Mouse (Mus musculus) stomach, embryonic 14.5 days (tissue): ENCODE results near the gene Cdkn2a. TPM values are rescaled to one million over a fixed set of nuclear protein-coding genes. Genes with fewer than 3 reads are reported as not detected.

ENCODE experiments used
- ATAC-seq: fragments of 200-750 bp; cut with Nextera tagmentation; 2 replicates; pipeline ENCODE4 v1.8.0; 2017; ENCODE audit warnings: low read depth, moderate TSS enrichment; ENCODE audit not compliant: insufficient number of reproducible peaks, insufficient read depth, low FRiP score
- H3K27ac ChIP-seq: fragments of 300-500 bp; sonication (generic); 2 replicates; pipeline ENCODE4 v1.5.1; 2014; ENCODE audit warnings: mild to moderate bottlenecking, low read length, moderate library complexity, mixed read lengths
- H3K27me3 ChIP-seq: fragments of 300-500 bp; sonication (generic); 2 replicates; pipeline ENCODE4 v1.6.1; 2014; ENCODE audit warnings: low read length, control low read depth, mixed read lengths; ENCODE audit not compliant: control insufficient read depth, insufficient read depth
- H3K36me3 ChIP-seq: fragments of 300-500 bp; sonication (generic); 2 replicates; pipeline ENCODE4 v1.6.1; 2014; ENCODE audit warnings: mild to moderate bottlenecking, control low read depth, low read length, moderate library complexity, mixed read lengths; ENCODE audit not compliant: control insufficient read depth, insufficient read depth
- H3K4me1 ChIP-seq: fragments of 300-500 bp; sonication (generic); 2 replicates; pipeline ENCODE4 v1.6.1; 2014; ENCODE audit warnings: low read length, control low read depth, mixed read lengths; ENCODE audit not compliant: control insufficient read depth, insufficient read depth
- H3K4me2 ChIP-seq: fragments of 300-500 bp; sonication (generic); replicated peaks from 2 replicates; pipeline ENCODE4 v1.6.1; 2014; ENCODE audit warnings: low read depth, low read length, control low read depth
- H3K4me3 ChIP-seq: fragments of 300-500 bp; sonication (generic); 2 replicates; pipeline ENCODE4 v1.5.1; 2014; ENCODE audit warnings: low read depth, low read length, control low read depth
- H3K9ac ChIP-seq: fragments of 300-500 bp; sonication (generic); replicated peaks from 2 replicates; pipeline ENCODE4 v1.6.1; 2014; ENCODE audit warnings: low read depth, mild to moderate bottlenecking, control low read depth, low read length, moderate library complexity, mixed read lengths
- H3K9me3 ChIP-seq: fragments of 300-500 bp; sonication (generic); 2 replicates; pipeline ENCODE4 v1.6.1; 2016; ENCODE audit warnings: low read depth, low read length, control low read depth; ENCODE audit not compliant: control insufficient read depth
- WGBS: fragments of 180-500 bp; shearing (Covaris S2); extraction: QIAGEN DNeasy Blood & Tissue Kit; methylation state at CpG from one replicate; pipeline ENCODE4 v1.1.7; 2014; 5-methylcytosine and 5-hydroxymethylcytosine counted together
- polyA plus RNA-seq: library from polyadenylated mRNA; unstranded; fragments of >200 nt; fragmentation: Nextera tagmentation; extraction: Ambion mirVana; gene quantifications from 2 replicates; pipeline ENCODE4 v1.2.1, GENCODE M21; 2014

The Cdkn2a gene
- polyA plus RNA-seq, 1 experiment from 2014 or later = not detected

GRCm38 (mm10) chr4:89285688-89286087 lies 8.8 kb downstream of the Cdkn2a start:
- Histone ChIP-seq H3K9me3 (no peaks in the 10 kb centered on the region), H3K4me1 (no peaks in the 10 kb centered on the region), H3K36me3 (no peaks in the 10 kb centered on the region), H3K27me3 (peaks cover 62% of the 10 kb centered on the region), H3K27ac (no peak overlapping the region), H3K4me3 (no peak overlapping the region), H3K4me2 (no peak overlapping the region), H3K9ac (no peak overlapping the region)
- ATAC-seq = no peak
- WGBS = 37% methylated on average over 7 of the region's 7 CpGs

- no peak overlapping the region for H3K27ac ChIP-seq
- H3K9me3 ChIP-seq = no peaks in the 10 kb centered on the region
- no peak overlapping the region for H3K4me3 ChIP-seq
- H3K9ac ChIP-seq = no peak overlapping the region
- 2% methylated on average over 12 of the region's 12 CpGs for WGBS
- no peak for ATAC-seq
- no peaks in the 10 kb centered on the region for H3K36me3 ChIP-seq
- H3K4me1 ChIP-seq = no peaks in the 10 kb centered on the region
- no peak overlapping the region for H3K4me2 ChIP-seq
- H3K27me3 ChIP-seq = peaks cover 60% of the 10 kb centered on the region
Observed at GRCm38 (mm10) chr4:89282661-89283060, 11.8 kb downstream of the Cdkn2a start.

- no peaks in the 10 kb centered on the region for H3K4me1 ChIP-seq
- no peak overlapping the region; the same call in 1 of the 2 replicates for H3K4me3 ChIP-seq
- H3K9ac ChIP-seq = no peak overlapping the region
- H3K27ac ChIP-seq = no peak overlapping the region
- H3K36me3 ChIP-seq = no peaks in the 10 kb centered on the region
- H3K9me3 ChIP-seq = no peaks in the 10 kb centered on the region
- ATAC-seq = peak; percentile 72
- under 1% methylated on average over 25 of the region's 25 CpGs for WGBS
- H3K27me3 ChIP-seq = peaks cover 65% of the 10 kb centered on the region
- H3K4me2 ChIP-seq = no peak overlapping the region
Observed at GRCm38 (mm10) chr4:89282036-89282566, 12.4 kb downstream of the Cdkn2a start.

- Histone ChIP-seq H3K27ac (no peak overlapping the region), H3K9ac (no peak overlapping the region), H3K4me2 (no peak overlapping the region), H3K4me3 (no peak overlapping the region), H3K27me3 (peaks cover 68% of the 10 kb centered on the region), H3K36me3 (no peaks in the 10 kb centered on the region), H3K4me1 (no peaks in the 10 kb centered on the region), H3K9me3 (no peaks in the 10 kb centered on the region)
- WGBS = 5% methylated on average over 7 of the region's 7 CpGs
- no peak for ATAC-seq
Observed at GRCm38 (mm10) chr4:89281236-89281635, 13.2 kb downstream of the Cdkn2a start.

GRCm38 (mm10) chr4:89279641-89280040 lies 14.8 kb downstream of the Cdkn2a start:
- H3K4me3 ChIP-seq = no peak overlapping the region
- H3K27me3 ChIP-seq = peaks cover 79% of the 10 kb centered on the region
- H3K36me3 ChIP-seq = no peaks in the 10 kb centered on the region
- 2% methylated on average over 2 of the region's 2 CpGs for WGBS
- no peak for ATAC-seq
- no peaks in the 10 kb centered on the region for H3K4me1 ChIP-seq
- no peak overlapping the region for H3K27ac ChIP-seq
- no peaks in the 10 kb centered on the region for H3K9me3 ChIP-seq
- H3K4me2 ChIP-seq = no peak overlapping the region
- no peak overlapping the region for H3K9ac ChIP-seq

GRCm38 (mm10) chr4:89277381-89277940 lies 17.0 kb downstream of the Cdkn2a start:
- ATAC-seq = no peak
- 4% methylated on average over 5 of the region's 5 CpGs for WGBS

GRCm38 (mm10) chr4:89276669-89277219 lies 17.7 kb downstream of the Cdkn2a start:
- Histone ChIP-seq H3K36me3 (no peaks in the 10 kb centered on the region), H3K27me3 (peaks cover 76% of the 10 kb centered on the region), H3K9me3 (no peaks in the 10 kb centered on the region), H3K27ac (no peak overlapping the region), H3K4me1 (no peaks in the 10 kb centered on the region), H3K4me2 (no peak overlapping the region), H3K9ac (no peak overlapping the region), H3K4me3 (no peak overlapping the region)
- 0% methylated on average over 37 of the region's 37 CpGs for WGBS
- no peak for ATAC-seq

More at GRCm38 (mm10) chr4:89277381-89277940, 17.0 kb downstream of the Cdkn2a start:
- no peaks in the 10 kb centered on the region for H3K36me3 ChIP-seq
- no peaks in the 10 kb centered on the region for H3K4me1 ChIP-seq
- H3K27ac ChIP-seq = no peak overlapping the region
- H3K27me3 ChIP-seq = peaks cover 76% of the 10 kb centered on the region
- no peak overlapping the region for H3K4me3 ChIP-seq
- no peaks in the 10 kb centered on the region for H3K9me3 ChIP-seq
- no peak overlapping the region for H3K4me2 ChIP-seq
- H3K9ac ChIP-seq = no peak overlapping the region

- no peaks in the 10 kb centered on the region for H3K9me3 ChIP-seq
- peaks cover 75% of the 10 kb centered on the region for H3K27me3 ChIP-seq
- 3% methylated on average over 25 of the region's 25 CpGs for WGBS
Observed at GRCm38 (mm10) chr4:89275811-89276584, 18.5 kb downstream of the Cdkn2a start.

More at GRCm38 (mm10) chr4:89275811-89276584, 18.5 kb downstream of the Cdkn2a start:
- Histone ChIP-seq H3K4me1 (no peaks in the 10 kb centered on the region), H3K36me3 (no peaks in the 10 kb centered on the region), H3K9ac (no peak overlapping the region), H3K4me2 (no peak overlapping the region), H3K4me3 (no peak overlapping the region), H3K27ac (no peak overlapping the region)
- no peak for ATAC-seq
